Mouse (Mus musculus) myocyte (in vitro differentiated cells): Measurements from ENCODE around the gene Arfip1.

Experiments used
- E2F4 ChIP-seq: IDR thresholded peaks from one replicate; pipeline ENCODE4 v1.6.1; 2011; ENCODE audit warnings: mild to moderate bottlenecking, control low read depth, moderate library complexity; ENCODE audit not compliant: insufficient read depth
- MYOG ChIP-seq, 3 experiments: IDR thresholded peaks; one replicate each; pipeline ENCODE4 v1.6.1; 2011; ENCODE audit warnings: control low read depth in 2 of 3, low read depth in 2 of 3, mild to moderate bottlenecking in 2 of 3; ENCODE audit not compliant: insufficient read length in 2 of 3, control insufficient read depth in 1 of 3, insufficient read depth in 1 of 3

- no peak for TF ChIP-seq MYOG (IDR thresholded peaks at IDR 0.05; ENCODE audit: control insufficient read depth in 1 of 3, insufficient read depth in 1 of 3, insufficient read length in 2 of 3, low read depth in 2 of 3)
- no peak for TF ChIP-seq E2F4
Observed at GRCm38 (mm10) chr3:84615856-84616225, 33.4 kb upstream of the Arfip1 start.
